12 mouse cellular contexts compared by ENCODE assay signal in genomic region chr7:96136497-96136961, GRCm38 (mm10). TPM values are rescaled to one million over a fixed set of nuclear protein-coding genes. Genes with fewer than 3 reads are reported as not detected.
DNase-seq lines count a peak whose midpoint lies in the region; TF ChIP-seq lines count a peak whose summit lies in the region.
"Had no signal": no experiment of that assay in that cellular context is flagged by ENCODE, and none has a peak within 500 bp of the region (broad histone marks: within the 10 kb centered on the region; RNA-seq: fewer than 3 reads in every experiment).

No protein-coding gene starts in this region.

- intact Hi-C loops in gastrocnemius, postnatal 14 days (cut with DNase I; ENCODE audit: low total_unique reads) = no loop called here
- intact Hi-C loops in left cerebral cortex, adult 2 months (cut with DNase I) = no loop called here

- peak; percentile 6 to 9 for DNase-seq in adrenal gland, postnatal 36 days
- DNase-seq in adrenal gland, adult 8-10 months = no peak
- no peak for DNase-seq in lung, adult 2 months
- DNase-seq in lung, postnatal 14 days = no peak
- peak; percentile 45 for DNase-seq in gastrocnemius, postnatal 14 days
- DNase-seq in kidney, postnatal 36 days = peak; percentile 63 to 64
- DNase-seq in left cerebral cortex, adult 2 months (ENCODE audit: extremely low spot score in 1 of 2, low spot score in 2 of 2) = no peak
- no peak for DNase-seq in cerebellum, adult 11 months
- DNase-seq: cerebellum, postnatal 36 days; left cerebral cortex, postnatal 4 days had no signal

- peak; percentile 23; the same call in 1 of the 2 replicates for TF ChIP-seq CTCF in lung, adult 2 months (IDR thresholded peaks at IDR 0.05; ENCODE audit: insufficient read depth, low read length)
- no peak for TF ChIP-seq CTCF in left cerebral cortex, adult 2 months (IDR thresholded peaks at IDR 0.05)

- TF ChIP-seq POLR2A in lung, adult 2 months (IDR thresholded peaks at IDR 0.05; ENCODE audit: borderline replicate concordance, extremely low read depth, low read depth, low read length) = no peak

- H3K27ac ChIP-seq in left cerebral cortex, adult 2 months = no peak overlapping the region
- H3K27ac ChIP-seq: lung, embryonic 15.5 days had no signal

- no peak overlapping the region for H3K4me3 ChIP-seq in lung, adult 2 months (replicated peaks; ENCODE audit: extremely low read depth, low read depth, low read length)
- H3K4me3 ChIP-seq in left cerebral cortex, adult 2 months = no peak overlapping the region
- H3K4me3 ChIP-seq: lung, embryonic 15.5 days; myocyte had no signal

- H3K4me1 ChIP-seq in lung, adult 2 months (ENCODE audit: control insufficient read depth, insufficient read depth, low read length) = no peaks in the 10 kb centered on the region
- H3K4me1 ChIP-seq: lung, embryonic 15.5 days had no signal

- WGBS in lung, adult 2 months = 60% methylated on average over 6 of the region's 6 CpGs

RNA-seq across cellular contexts. Expression of gene Tenm4, which starts 34.5 kb away (rescaled TPM):
- total RNA-seq in adrenal gland, postnatal 36 days (2021) = 10 to 100 TPM; 14.3 to 18.7 TPM
- total RNA-seq in adrenal gland, adult 8-10 months (2022) = 10 to 100 TPM; 18.1 to 36.5 (median 27.2) TPM
- 0.98 and 1.3 TPM in 2 replicates for polyA plus RNA-seq in lung, adult 2 months (2012; rRNA removed)
- total RNA-seq in gastrocnemius, postnatal 14 days (2021) = 1 to 10 TPM; 3.9 to 6.5 TPM
- 100 to 1,000 TPM; 158 to 160 TPM for total RNA-seq in left cerebral cortex, adult 2 months (2021)

Comparison
In these comparisons a context has a peak if more than half of its experiments do, and no peak if none do; other contexts are left out.
1. DNase-seq: peak in adrenal gland, postnatal 36 days (2 of 2), gastrocnemius, postnatal 14 days (single experiment) and kidney, postnatal 36 days (2 of 2); none in adrenal gland, adult 8-10 months (single experiment), lung, adult 2 months (single experiment), lung, postnatal 14 days (single experiment), left cerebral cortex, adult 2 months (0 of 2) and cerebellum, adult 11 months (single experiment).
2. RNA of gene Tenm4, which starts 34.5 kb away (total RNA-seq): 158 to 160 TPM in left cerebral cortex, adult 2 months; 18.1 to 36.5 TPM in adrenal gland, adult 8-10 months, 14.3 to 18.7 TPM in adrenal gland, postnatal 36 days and 3.9 to 6.5 TPM in gastrocnemius, postnatal 14 days; every median in the first group is over 4 times any median in the second.